Mouse (Mus musculus) ZHBTc4 (cell line): ENCODE results near the gene Tctex1d2.

Experiments
- DNase-seq: peaks from one replicate; pipeline ENCODE4 v3.0.0-alpha.2; 2011; ENCODE audit warnings: low read depth, low spot score

Tctex1d2 gene

GRCm38 (mm10) chr16:32468488-32468887, 49.0 kb downstream of the Tctex1d2 start:
- no peak for DNase-seq

GRCm38 (mm10) chr16:32469404-32470105, 50.1 kb downstream of the Tctex1d2 start:
- no peak for DNase-seq

- DNase-seq = no peak
These were observed 52.9 kb downstream of the Tctex1d2 start for GRCm38 (mm10) chr16:32472276-32473015.

GRCm38 (mm10) chr16:32477315-32477714, 57.8 kb downstream of the Tctex1d2 start:
- DNase-seq = no peak
